Mouse (Mus musculus) heart, embryonic 13.5 days (tissue): ENCODE results near the gene H2-T24. TPM values are rescaled to one million over a fixed set of nuclear protein-coding genes. Genes with fewer than 3 reads are reported as not detected.
"Not testable (repeated sequence)": the region's sequence is repeated elsewhere in the genome, so short reads cannot be mapped to it uniquely, and the experiment has no call there.

Experiments
- ATAC-seq: fragments of 200-750 bp; cut with Nextera tagmentation; 2 replicates; pipeline ENCODE4 v1.8.0; 2017; ENCODE audit warnings: moderate TSS enrichment; ENCODE audit not compliant: insufficient number of reproducible peaks, low FRiP score, low TSS enrichment; ENCODE audit errors: extremely low read depth
- H3K27ac ChIP-seq: fragments of 300-500 bp; sonication (generic); replicated peaks from 2 replicates; pipeline ENCODE4 v1.5.1; 2015; ENCODE audit warnings: moderate library complexity, mild to moderate bottlenecking, inconsistent platforms
- H3K27me3 ChIP-seq: fragments of 300-500 bp; sonication (generic); replicated peaks from 2 replicates; pipeline ENCODE4 v1.6.1; 2015; ENCODE audit warnings: mild to moderate bottlenecking, inconsistent platforms
- H3K36me3 ChIP-seq: fragments of 300-500 bp; sonication (generic); 2 replicates; pipeline ENCODE4 v1.6.1; 2015; ENCODE audit warnings: mild to moderate bottlenecking, inconsistent platforms
- H3K4me1 ChIP-seq: fragments of 300-500 bp; sonication (generic); 2 replicates; pipeline ENCODE4 v1.6.1; 2015; ENCODE audit warnings: inconsistent platforms
- H3K4me2 ChIP-seq: fragments of 300-500 bp; sonication (generic); 2 replicates; pipeline ENCODE4 v1.6.1; 2015; ENCODE audit warnings: inconsistent platforms, mild to moderate bottlenecking, moderate library complexity
- H3K4me3 ChIP-seq: fragments of 300-500 bp; sonication (generic); 2 replicates; pipeline ENCODE4 v1.5.1; 2015; ENCODE audit warnings: moderate library complexity, mild to moderate bottlenecking, inconsistent platforms
- H3K9ac ChIP-seq: fragments of 300-500 bp; sonication (generic); 2 replicates; pipeline ENCODE4 v1.6.1; 2015; ENCODE audit warnings: inconsistent platforms, mild to moderate bottlenecking, moderate library complexity
- H3K9me3 ChIP-seq: fragments of 300-500 bp; sonication (generic); 2 replicates; pipeline ENCODE4 v1.6.1; 2016; ENCODE audit warnings: inconsistent platforms
- WGBS: fragments of 180-500 bp; shearing (Covaris S2); methylation state at CpG from one replicate; pipeline ENCODE4 v1.1.7; 2015; ENCODE audit warnings: mixed read lengths; 5-methylcytosine and 5-hydroxymethylcytosine counted together
- polyA plus RNA-seq: library from polyadenylated mRNA; unstranded; fragments of >200 nt; fragmentation: Nextera tagmentation; extraction: Ambion mirVana; gene quantifications from 2 replicates; pipeline ENCODE4 v1.2.1, GENCODE M21; 2015

Gene H2-T24
- 2.4 and 2.8 TPM in 2 replicates for polyA plus RNA-seq

- Histone ChIP-seq H3K4me2 (peak within 1 kb of the TSS; percentile 61), H3K9me3 (no peaks in the 10 kb centered on the region), H3K27ac (peak within 1 kb of the TSS; percentile 73), H3K4me1 (peaks cover 15% of the 10 kb centered on the region), H3K4me3 (peak within 1 kb of the TSS; percentile 34), H3K27me3 (no peaks in the 10 kb centered on the region), H3K36me3 (peaks cover 11% of the 10 kb centered on the region; the same call in 1 of the 2 replicates), H3K9ac (peak within 1 kb of the TSS; percentile 2; the same call in 1 of the 2 replicates)
- ATAC-seq: peak; percentile 61; the same call in 1 of the 2 replicates
- 19% methylated on average over 15 of the region's 15 CpGs for WGBS
Measured at GRCm38 (mm10) chr17:36020191-36021073, at the start of gene H2-T24. H2-T24 (minus strand) TSS chr17:36020560.

GRCm38 (mm10) chr17:36060829-36061228, 40.5 kb upstream of the H2-T24 start:
- Histone ChIP-seq H3K9ac (no peak overlapping the region), H3K4me1 (no peaks in the 10 kb centered on the region), H3K4me3 (no peak overlapping the region), H3K4me2 (no peak overlapping the region), H3K9me3 (no peaks in the 10 kb centered on the region), H3K36me3 (no peaks in the 10 kb centered on the region), H3K27ac (no peak overlapping the region), H3K27me3 (peaks cover 6% of the 10 kb centered on the region)
- WGBS: 21% methylated on average over 2 of the region's 2 CpGs
- ATAC-seq: no peak

- not testable (repeated sequence) for H3K4me2 ChIP-seq, H3K9ac ChIP-seq, H3K4me3 ChIP-seq, H3K4me1 ChIP-seq, H3K27me3 ChIP-seq, H3K36me3 ChIP-seq, H3K27ac ChIP-seq, H3K9me3 ChIP-seq, ATAC-seq
- 40% methylated on average over 1 of the region's 1 CpGs for WGBS
Measured at GRCm38 (mm10) chr17:36058362-36058761, 38.0 kb upstream of the H2-T24 start, which contains the start of gene Gm11127. Gm11127 (minus strand) TSS chr17:36058371.

GRCm38 (mm10) chr17:36057927-36058326, 37.6 kb upstream of the H2-T24 start:
- H3K4me1 ChIP-seq, H3K9ac ChIP-seq, H3K27me3 ChIP-seq, H3K4me3 ChIP-seq, H3K9me3 ChIP-seq, ATAC-seq, H3K4me2 ChIP-seq, H3K36me3 ChIP-seq, H3K27ac ChIP-seq: not testable (repeated sequence)
- 82% methylated on average over 24 of the region's 25 CpGs for WGBS

- H3K9ac ChIP-seq: peak overlapping the region; percentile 81
- H3K4me3 ChIP-seq: peak overlapping the region; percentile 57
- no peaks in the 10 kb centered on the region for H3K9me3 ChIP-seq
- no peaks in the 10 kb centered on the region for H3K36me3 ChIP-seq
- H3K27ac ChIP-seq: no peak overlapping the region
- WGBS: 82% methylated on average over 3 of the region's 3 CpGs
- ATAC-seq: no peak
- peak overlapping the region; percentile 80 for H3K4me2 ChIP-seq
- H3K4me1 ChIP-seq: peaks cover 6% of the 10 kb centered on the region
- no peaks in the 10 kb centered on the region; the same call in 1 of the 2 replicates for H3K27me3 ChIP-seq
Measured at GRCm38 (mm10) chr17:36043286-36043685, 22.9 kb upstream of the H2-T24 start.

GRCm38 (mm10) chr17:36042610-36043169, 22.3 kb upstream of the H2-T24 start, which contains the start of the genes H2-T22 and Gm6034:
H2-T22 (minus strand) TSS chr17:36042747.
Gm6034 (plus strand) TSS chr17:36042961.
- peak within 1 kb of the TSS; percentile 57 for H3K4me3 ChIP-seq
- H3K9ac ChIP-seq: peak within 1 kb of the TSS; percentile 81
- WGBS: 2% methylated on average over 12 of the region's 12 CpGs
- H3K27ac ChIP-seq: peak within 1 kb of the TSS; percentile 59; the same call in 1 of the 2 replicates
- not testable (repeated sequence) for H3K4me1 ChIP-seq, H3K36me3 ChIP-seq, H3K9me3 ChIP-seq, H3K27me3 ChIP-seq
- H3K4me2 ChIP-seq: peak within 1 kb of the TSS; percentile 80
- ATAC-seq: peak; percentile 86

GRCm38 (mm10) chr17:36042055-36042454, 21.7 kb upstream of the H2-T24 start:
- under 1% methylated on average over 17 of the region's 19 CpGs for WGBS
- not testable (repeated sequence) for H3K9me3 ChIP-seq, H3K36me3 ChIP-seq, H3K4me1 ChIP-seq, H3K27ac ChIP-seq, H3K27me3 ChIP-seq
- ATAC-seq: peak; percentile 28; the same call in 1 of the 2 replicates
- peak overlapping the region; percentile 81 for H3K9ac ChIP-seq
- peak overlapping the region; percentile 80 for H3K4me2 ChIP-seq
- H3K4me3 ChIP-seq: peak overlapping the region; percentile 57

- H3K27me3 ChIP-seq, H3K9me3 ChIP-seq, H3K36me3 ChIP-seq, H3K9ac ChIP-seq, H3K4me1 ChIP-seq, ATAC-seq, H3K4me2 ChIP-seq, H3K4me3 ChIP-seq, H3K27ac ChIP-seq: not testable (repeated sequence)
- WGBS: 72% methylated on average over 2 of the region's 2 CpGs
Measured at GRCm38 (mm10) chr17:36040604-36041003, 20.2 kb upstream of the H2-T24 start.

- H3K36me3 ChIP-seq, H3K27me3 ChIP-seq, H3K9me3 ChIP-seq, H3K4me1 ChIP-seq, H3K4me3 ChIP-seq, ATAC-seq, H3K9ac ChIP-seq, H3K27ac ChIP-seq, H3K4me2 ChIP-seq: not testable (repeated sequence)
- WGBS: 78% methylated on average over 13 of the region's 13 CpGs
Measured at GRCm38 (mm10) chr17:36036126-36036525, 15.8 kb upstream of the H2-T24 start.

- H3K27ac ChIP-seq, H3K36me3 ChIP-seq, H3K9ac ChIP-seq, H3K9me3 ChIP-seq, H3K4me2 ChIP-seq, ATAC-seq, H3K4me1 ChIP-seq, H3K4me3 ChIP-seq: not testable (repeated sequence)
- H3K27me3 ChIP-seq: peaks cover 12% of the 10 kb centered on the region
- 24% methylated on average over 3 of the region's 3 CpGs for WGBS
Measured at GRCm38 (mm10) chr17:36035010-36035638, 14.8 kb upstream of the H2-T24 start.

GRCm38 (mm10) chr17:36034524-36034923, 14.2 kb upstream of the H2-T24 start:
- not testable (repeated sequence) for ATAC-seq, H3K4me1 ChIP-seq, H3K27ac ChIP-seq, H3K36me3 ChIP-seq, H3K4me3 ChIP-seq, H3K4me2 ChIP-seq, H3K9me3 ChIP-seq, H3K9ac ChIP-seq
- 52% methylated on average over 3 of the region's 3 CpGs for WGBS
- peaks cover 12% of the 10 kb centered on the region for H3K27me3 ChIP-seq
